Mouse (Mus musculus) small intestine, adult 2 months (tissue): Measurements from ENCODE around the gene Gm20388.

Source experiments
- CTCF ChIP-seq: fragments of 200-500 bp; IDR thresholded peaks from 2 replicates; pipeline ENCODE4 v1.5.1; 2012; ENCODE audit warnings: low read depth, mild to moderate bottlenecking, control low read depth, inconsistent platforms, low read length, moderate library complexity, mixed read lengths; ENCODE audit not compliant: insufficient replicate concordance, insufficient read length; ENCODE audit errors: extremely low read depth
- POLR2A ChIP-seq: fragments of 200-500 bp; IDR thresholded peaks from 2 replicates; pipeline ENCODE4 v1.6.1; 2012; ENCODE audit warnings: low read depth, mild to moderate bottlenecking, control low read depth, inconsistent platforms, low read length, moderate library complexity

GRCm38 (mm10) chr8:120167136-120167535 is 256.5 kb downstream of the Gm20388 start:
- TF ChIP-seq CTCF (no peak), POLR2A (no peak)
